Mouse (Mus musculus): ENCODE measurements around the gene Dio2.

- TF ChIP-seq ELF1 (IDR thresholded peaks at IDR 0.05; ENCODE audit: low read depth, low read length): no peak
- no peak for TF ChIP-seq CTCF (conservative IDR thresholded peaks at IDR 0.05 in 1 of 2, IDR thresholded peaks at IDR 0.05 in 1 of 2; ENCODE audit: low read depth in 2 of 2, low read length in 2 of 2)
- TF ChIP-seq MAZ (IDR thresholded peaks at IDR 0.05; ENCODE audit: low read depth, low read length): no peak
- TF ChIP-seq POLR2A (IDR thresholded peaks at IDR 0.05; ENCODE audit: low read depth, low read length): no peak
- no peak for TF ChIP-seq KAT2A (IDR thresholded peaks at IDR 0.05; ENCODE audit: insufficient replicate concordance, low read length)
- TF ChIP-seq TCF12 (IDR thresholded peaks at IDR 0.05; ENCODE audit: low read depth, low read length): no peak
Measured at GRCm38 (mm10) chr12:90734503-90734902, 3.7 kb downstream of the Dio2 start.
